Mouse (Mus musculus) neural tube, embryonic 13.5 days (tissue): ENCODE data around the gene Ntn5. TPM values are rescaled to one million over a fixed set of nuclear protein-coding genes. Genes with fewer than 3 reads are reported as not detected.

Experiments used
- ATAC-seq: fragments of 200-750 bp; cut with Nextera tagmentation; 2 replicates; pipeline ENCODE4 v1.8.0; 2017; ENCODE audit warnings: low read depth, mild to moderate bottlenecking, moderate TSS enrichment, moderate library complexity
- H3K27ac ChIP-seq: fragments of 300-500 bp; sonication (generic); replicated peaks from 2 replicates; pipeline ENCODE4 v1.5.1; 2015; ENCODE audit warnings: moderate library complexity, mild to moderate bottlenecking, inconsistent platforms
- H3K27me3 ChIP-seq: fragments of 300-500 bp; sonication (generic); 2 replicates; pipeline ENCODE4 v1.6.1; 2015; ENCODE audit warnings: mild to moderate bottlenecking, inconsistent platforms
- H3K36me3 ChIP-seq: fragments of 300-500 bp; sonication (generic); 2 replicates; pipeline ENCODE4 v1.6.1; 2015; ENCODE audit warnings: mild to moderate bottlenecking, inconsistent platforms
- H3K4me1 ChIP-seq: fragments of 300-500 bp; sonication (generic); replicated peaks from 2 replicates; pipeline ENCODE4 v1.6.1; 2015; ENCODE audit warnings: inconsistent platforms
- H3K4me2 ChIP-seq: fragments of 300-500 bp; sonication (generic); 2 replicates; pipeline ENCODE4 v1.6.1; 2015; ENCODE audit warnings: inconsistent platforms, mild to moderate bottlenecking, moderate library complexity
- H3K4me3 ChIP-seq: fragments of 300-500 bp; sonication (generic); 2 replicates; pipeline ENCODE4 v1.5.1; 2015; ENCODE audit warnings: mild to moderate bottlenecking, inconsistent platforms
- H3K9ac ChIP-seq: fragments of 300-500 bp; sonication (generic); 2 replicates; pipeline ENCODE4 v1.6.1; 2015; ENCODE audit warnings: moderate library complexity, mild to moderate bottlenecking, inconsistent platforms
- H3K9me3 ChIP-seq: fragments of 300-500 bp; sonication (generic); 2 replicates; pipeline ENCODE4 v1.6.1; 2016; ENCODE audit warnings: inconsistent platforms
- WGBS: fragments of 180-500 bp; shearing (Covaris S2); methylation state at CpG from one replicate; pipeline ENCODE4 v1.1.7; 2015; 5-methylcytosine and 5-hydroxymethylcytosine counted together
- polyA plus RNA-seq: library from polyadenylated mRNA; unstranded; fragments of >200 nt; fragmentation: Nextera tagmentation; extraction: Ambion mirVana; gene quantifications from 2 replicates; pipeline ENCODE4 v1.2.1, GENCODE M21; 2015

Ntn5 gene
- polyA plus RNA-seq, 1 experiment from 2014 or later, result 2.6 TPM

DNA sequence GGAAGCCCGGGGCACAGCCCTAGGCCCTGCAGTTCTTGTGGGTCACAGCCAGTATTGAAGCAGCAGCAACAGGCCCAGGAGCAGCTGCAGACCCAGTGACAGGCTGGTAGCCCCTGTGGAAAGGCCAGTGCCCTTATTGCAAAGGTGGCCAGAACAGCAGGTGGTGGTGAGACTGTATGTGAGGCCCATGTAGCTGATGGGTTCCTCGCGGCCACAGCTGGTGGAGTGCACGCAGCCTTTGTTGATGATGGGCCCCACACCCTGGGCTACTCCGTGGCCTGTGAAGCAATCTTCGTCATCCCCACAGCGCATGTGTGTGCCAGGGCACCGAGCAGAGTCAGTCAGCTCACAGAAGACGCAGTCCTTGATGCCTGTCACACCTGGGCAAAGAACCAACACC lies 41.3 kb downstream of the Ntn5 start:
- peaks cover 77% of the 10 kb centered on the region for H3K36me3 ChIP-seq
- no peak for ATAC-seq
- WGBS, result 93% methylated on average over 9 of the region's 9 CpGs

DNA sequence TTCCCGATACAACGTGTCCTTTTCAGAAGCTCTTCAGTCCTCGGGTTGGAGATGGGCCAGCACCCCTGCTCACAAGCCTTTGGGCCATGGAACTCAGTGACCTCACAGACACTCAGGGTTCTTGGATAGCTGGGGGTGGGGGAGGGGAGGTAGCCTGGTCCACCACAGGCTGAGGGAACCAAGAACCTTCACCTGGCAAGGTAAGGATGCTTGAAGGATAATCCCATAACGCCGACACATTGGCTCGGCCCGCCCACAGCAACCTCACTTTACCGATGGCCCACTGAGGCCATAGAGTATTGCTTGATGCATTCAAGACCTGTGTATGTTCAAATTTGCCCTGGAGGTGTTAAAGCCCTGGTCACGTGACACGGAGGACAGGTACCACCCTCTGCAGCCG lies 41.9 kb downstream of the Ntn5 start, which contains the start of gene Spaca4:
Gene Spaca4 (minus strand): TSS at position 101 of the 400 bp plus-strand sequence.
- 93% methylated on average over 11 of the region's 11 CpGs for WGBS
- Histone ChIP-seq H3K27ac (no peak within 1 kb of the TSS), H3K4me3 (no peak within 1 kb of the TSS), H3K4me1 (peaks cover 14% of the 10 kb centered on the region), H3K9me3 (no peaks in the 10 kb centered on the region), H3K4me2 (no peak within 1 kb of the TSS), H3K9ac (no peak within 1 kb of the TSS), H3K27me3 (no peaks in the 10 kb centered on the region), H3K36me3 (peaks cover 71% of the 10 kb centered on the region)
- ATAC-seq, result no peak

More for the DNA sequence above, 41.3 kb downstream of the Ntn5 start:
- no peak overlapping the region for H3K4me2 ChIP-seq
- H3K4me3 ChIP-seq, result no peak overlapping the region
- H3K27me3 ChIP-seq, result no peaks in the 10 kb centered on the region
- no peaks in the 10 kb centered on the region for H3K9me3 ChIP-seq
- peaks cover 13% of the 10 kb centered on the region for H3K4me1 ChIP-seq
- no peak overlapping the region for H3K27ac ChIP-seq
- H3K9ac ChIP-seq, result no peak overlapping the region

DNA sequence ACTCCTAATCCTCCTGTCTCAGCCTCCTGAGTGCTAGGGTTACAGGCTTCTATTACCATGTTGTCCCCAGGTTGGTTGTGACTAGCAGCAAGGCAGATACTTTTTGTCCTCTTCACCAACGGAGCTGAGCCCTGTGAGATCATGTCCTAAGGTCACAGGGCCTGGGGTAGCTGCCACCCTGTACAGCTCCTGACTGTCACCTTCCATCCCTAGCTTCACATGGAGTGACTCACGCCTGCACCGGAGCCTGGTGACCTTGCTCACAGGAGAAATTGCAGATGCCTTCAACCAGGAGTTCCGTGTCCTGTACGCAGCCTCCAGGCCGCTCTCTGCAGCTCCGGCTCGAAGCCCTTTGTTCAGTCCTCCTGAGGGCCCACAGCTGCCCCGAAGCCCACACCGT lies 42.6 kb downstream of the Ntn5 start:
- H3K27me3 ChIP-seq, result no peaks in the 10 kb centered on the region
- no peak overlapping the region for H3K27ac ChIP-seq
- 95% methylated on average over 10 of the region's 10 CpGs for WGBS
- H3K4me2 ChIP-seq, result no peak overlapping the region
- peaks cover 64% of the 10 kb centered on the region for H3K36me3 ChIP-seq
- no peak overlapping the region for H3K4me3 ChIP-seq
- H3K9me3 ChIP-seq, result no peaks in the 10 kb centered on the region
- no peak overlapping the region for H3K9ac ChIP-seq
- no peak for ATAC-seq
- H3K4me1 ChIP-seq, result peaks cover 14% of the 10 kb centered on the region; the same call in 1 of the 2 replicates

DNA sequence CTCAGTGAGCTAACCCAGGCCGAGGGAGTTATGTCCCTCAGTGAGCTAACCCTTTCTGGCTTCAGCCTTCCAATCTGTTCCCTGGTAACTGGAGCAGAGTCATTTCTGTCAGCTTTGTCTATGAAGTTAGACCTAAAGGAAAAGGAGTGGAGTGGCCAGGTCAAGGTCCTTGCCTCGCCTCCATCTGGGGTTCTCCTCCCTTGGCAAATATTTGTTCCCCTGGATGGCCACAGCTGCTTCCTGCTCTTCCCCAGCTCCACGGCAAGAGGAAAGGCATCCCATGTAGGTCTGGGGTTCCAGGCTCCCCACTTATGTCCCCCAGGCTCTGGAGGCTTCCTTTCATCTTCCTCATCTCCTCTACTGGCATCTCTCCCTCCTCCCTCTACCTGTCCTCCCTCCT lies 43.8 kb downstream of the Ntn5 start:
- peaks cover 52% of the 10 kb centered on the region for H3K36me3 ChIP-seq

DNA sequence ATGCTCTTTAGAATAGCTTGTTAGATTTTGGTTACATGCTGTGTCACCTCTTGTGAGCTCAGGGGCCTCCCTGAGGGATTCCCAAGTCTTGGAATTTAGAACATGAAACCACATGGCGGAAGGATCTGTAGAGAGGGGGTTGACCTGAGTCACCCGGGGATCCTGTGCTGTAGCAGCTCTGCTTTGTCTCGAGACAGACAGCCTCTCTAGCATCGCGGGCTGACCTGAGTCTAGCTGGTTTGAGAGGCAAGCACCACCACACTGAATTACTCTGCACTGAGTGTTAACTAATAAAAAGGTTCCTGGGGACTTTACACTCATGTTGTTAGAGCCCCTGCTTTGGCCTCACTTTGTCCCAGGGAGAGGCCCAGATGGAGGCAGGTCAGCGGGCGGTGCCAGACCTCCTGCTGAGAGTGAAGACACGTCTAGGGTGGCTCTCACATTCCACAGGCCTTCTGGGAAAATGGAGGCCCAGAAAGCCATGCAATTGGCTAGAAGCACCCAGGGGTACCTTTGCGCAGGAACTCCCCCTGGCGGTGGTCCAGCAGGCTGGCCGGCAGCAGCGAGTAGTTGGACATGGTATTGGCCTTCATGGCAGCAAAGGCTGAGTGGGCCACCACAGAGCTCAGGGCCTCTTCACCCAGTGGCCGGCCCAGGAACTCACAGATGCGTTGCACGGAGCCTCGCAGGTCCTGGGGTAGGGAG lies 47.1 kb downstream of the Ntn5 start:
- no peak overlapping the region for H3K27ac ChIP-seq
- ATAC-seq, result no peak
- no peak overlapping the region for H3K4me2 ChIP-seq
- no peak overlapping the region for H3K9ac ChIP-seq
- 18% methylated on average over 16 of the region's 16 CpGs for WGBS
- H3K4me3 ChIP-seq, result no peak overlapping the region
- H3K36me3 ChIP-seq, result peaks cover 20% of the 10 kb centered on the region
- H3K4me1 ChIP-seq, result 0 out of 2 replicates have a peak, but pooled peaks cover 8% of the 10 kb centered on the region
- H3K27me3 ChIP-seq, result no peaks in the 10 kb centered on the region
- H3K9me3 ChIP-seq, result no peaks in the 10 kb centered on the region

More for the DNA sequence above, 43.8 kb downstream of the Ntn5 start:
- no peak for ATAC-seq
- WGBS, result 84% methylated on average over 3 of the region's 3 CpGs
- H3K4me3 ChIP-seq, result no peak overlapping the region
- H3K4me2 ChIP-seq, result no peak overlapping the region
- no peaks in the 10 kb centered on the region for H3K9me3 ChIP-seq
- no peaks in the 10 kb centered on the region for H3K27me3 ChIP-seq
- 0 out of 2 replicates have a peak, but pooled peaks cover 8% of the 10 kb centered on the region for H3K4me1 ChIP-seq
- H3K27ac ChIP-seq, result no peak overlapping the region
- H3K9ac ChIP-seq, result no peak overlapping the region

- Histone ChIP-seq H3K36me3 (peaks cover 4% of the 10 kb centered on the region; the same call in 1 of the 2 replicates), H3K27ac (no peak overlapping the region), H3K9me3 (no peaks in the 10 kb centered on the region), H3K4me2 (no peak overlapping the region), H3K4me1 (0 out of 2 replicates have a peak, but pooled peaks cover 8% of the 10 kb centered on the region), H3K9ac (no peak overlapping the region), H3K4me3 (no peak overlapping the region), H3K27me3 (no peaks in the 10 kb centered on the region)
- no peak for ATAC-seq
- WGBS, result 81% methylated on average over 5 of the region's 5 CpGs
These were observed 49.7 kb downstream of the Ntn5 start for GRCm38 (mm10) chr7:45733477-45733876.

- Histone ChIP-seq H3K36me3 (no peaks in the 10 kb centered on the region), H3K4me3 (no peak overlapping the region), H3K27me3 (peaks cover 11% of the 10 kb centered on the region; the same call in 1 of the 2 replicates), H3K4me1 (no peaks in the 10 kb centered on the region), H3K9me3 (no peaks in the 10 kb centered on the region), H3K27ac (no peak overlapping the region), H3K4me2 (no peak overlapping the region), H3K9ac (no peak overlapping the region)
- peak; percentile 89 for ATAC-seq
- 6% methylated on average over 9 of the region's 9 CpGs for WGBS
These were observed 55.4 kb downstream of the Ntn5 start for GRCm38 (mm10) chr7:45739162-45739763.

- H3K4me1 ChIP-seq, result no peaks in the 10 kb centered on the region
- H3K9me3 ChIP-seq, result no peaks in the 10 kb centered on the region
- no peak overlapping the region for H3K9ac ChIP-seq
- no peaks in the 10 kb centered on the region for H3K36me3 ChIP-seq
- H3K27ac ChIP-seq, result no peak overlapping the region
- H3K4me2 ChIP-seq, result no peak overlapping the region
- ATAC-seq, result no peak
- 75% methylated on average over 9 of the region's 10 CpGs for WGBS
- peaks cover 11% of the 10 kb centered on the region; the same call in 1 of the 2 replicates for H3K27me3 ChIP-seq
- no peak overlapping the region for H3K4me3 ChIP-seq
These were observed 56.0 kb downstream of the Ntn5 start for GRCm38 (mm10) chr7:45739820-45740219.

DNA sequence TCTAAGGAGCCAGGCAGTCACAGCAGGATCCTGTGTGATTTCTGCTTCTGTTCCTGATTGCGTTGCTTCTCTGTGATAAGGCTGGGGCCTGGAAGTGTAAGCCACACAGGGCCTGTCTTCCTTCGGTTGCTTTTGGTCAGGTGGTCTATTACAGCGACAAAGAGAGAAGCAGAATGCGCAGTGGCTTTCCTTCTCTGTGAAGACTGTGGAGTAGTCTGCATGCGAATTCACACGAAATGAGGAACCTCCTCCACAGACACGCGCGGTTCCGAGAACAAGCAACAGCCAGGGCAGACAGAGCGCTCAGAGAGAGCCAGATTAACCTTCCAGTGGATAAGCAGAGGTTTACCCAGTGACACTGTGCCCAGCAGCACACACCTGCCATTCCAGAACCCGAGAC lies 57.5 kb downstream of the Ntn5 start:
- WGBS, result 88% methylated on average over 12 of the region's 12 CpGs

DNA sequence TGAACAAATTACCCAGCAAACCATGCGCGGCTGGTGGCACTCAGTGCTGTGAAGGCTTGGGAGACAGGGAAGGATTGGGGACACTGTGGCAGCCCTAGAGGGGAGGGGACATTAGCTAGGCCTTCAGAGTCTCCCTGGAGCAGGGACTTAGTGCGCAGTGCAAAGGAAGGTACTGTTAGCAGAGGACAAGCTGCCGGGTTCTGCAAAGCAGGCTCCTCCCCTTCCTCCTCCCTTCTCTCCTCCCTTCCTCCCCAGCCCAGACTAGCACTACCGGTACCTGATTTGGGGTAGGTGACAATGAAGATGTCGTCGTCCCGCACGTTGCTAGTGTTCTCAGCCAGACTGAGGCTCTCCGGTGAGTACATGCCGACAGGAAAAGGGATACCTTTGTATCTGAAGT lies 58.0 kb downstream of the Ntn5 start:
- Histone ChIP-seq H3K4me1 (no peaks in the 10 kb centered on the region), H3K4me3 (no peak overlapping the region), H3K36me3 (no peaks in the 10 kb centered on the region), H3K27me3 (peaks cover 11% of the 10 kb centered on the region; the same call in 1 of the 2 replicates), H3K9me3 (no peaks in the 10 kb centered on the region), H3K9ac (0 out of 2 replicates have a peak overlapping the region, but pooled peaks have one; percentile 38), H3K4me2 (peak overlapping the region; percentile 30), H3K27ac (no peak overlapping the region)
- ATAC-seq, result no peak
- WGBS, result 34% methylated on average over 11 of the region's 11 CpGs

More for the DNA sequence above, 57.5 kb downstream of the Ntn5 start:
- Histone ChIP-seq H3K4me3 (no peak overlapping the region), H3K36me3 (no peaks in the 10 kb centered on the region), H3K4me2 (no peak overlapping the region), H3K4me1 (no peaks in the 10 kb centered on the region), H3K9ac (no peak overlapping the region), H3K27me3 (peaks cover 11% of the 10 kb centered on the region; the same call in 1 of the 2 replicates), H3K27ac (no peak overlapping the region), H3K9me3 (no peaks in the 10 kb centered on the region)
- ATAC-seq, result no peak

GRCm38 (mm10) chr7:45742338-45742737 lies 58.5 kb downstream of the Ntn5 start:
- Histone ChIP-seq H3K27ac (no peak overlapping the region), H3K4me2 (peak overlapping the region; percentile 30), H3K36me3 (no peaks in the 10 kb centered on the region), H3K4me3 (no peak overlapping the region), H3K4me1 (no peaks in the 10 kb centered on the region), H3K9ac (no peak overlapping the region), H3K27me3 (peaks cover 11% of the 10 kb centered on the region; the same call in 1 of the 2 replicates), H3K9me3 (no peaks in the 10 kb centered on the region)
- no peak for ATAC-seq
- WGBS, result 35% methylated on average over 19 of the region's 19 CpGs
